Mouse (Mus musculus): ENCODE data around the gene Sbk2. TPM values are rescaled to one million over a fixed set of nuclear protein-coding genes. Genes with fewer than 3 reads are reported as not detected.

Gene Sbk2
- polyA plus RNA-seq, 1 experiment from 2014 or later, result not detected

DNA sequence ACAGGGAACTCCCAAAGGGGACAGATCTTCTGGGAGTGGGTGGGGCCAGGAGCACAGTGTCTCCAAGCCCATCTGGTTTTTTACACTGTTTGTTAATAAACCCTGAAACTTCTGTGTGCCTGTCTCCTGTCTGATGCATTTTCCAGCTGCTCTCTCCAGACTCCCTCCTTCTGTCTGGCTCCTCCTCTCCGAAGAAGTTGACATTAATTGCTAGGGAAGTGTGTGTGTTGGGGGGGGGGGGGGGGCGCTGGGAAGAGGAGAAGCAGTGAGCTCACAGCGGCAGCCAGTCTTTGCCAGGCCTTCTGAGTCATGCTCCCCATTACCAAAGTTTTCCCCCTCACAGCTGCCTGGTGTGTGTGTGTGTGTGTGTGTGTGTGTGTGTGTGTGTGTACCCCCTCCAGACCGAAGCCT, 39.3 kb downstream of the Sbk2 start:
- H3K9ac ChIP-seq (replicated peaks; ENCODE audit: low read depth, low read length), result no peak overlapping the region
- peaks cover 34% of the 10 kb centered on the region for H3K4me1 ChIP-seq (ENCODE audit: control insufficient read depth, insufficient read depth, low read length)
- no peaks in the 10 kb centered on the region for H3K27me3 ChIP-seq (ENCODE audit: control insufficient read depth, insufficient read depth, low read length)
- 14% methylated on average over 3 of the region's 4 CpGs for WGBS
- peaks cover 11% of the 10 kb centered on the region for H3K36me3 ChIP-seq (ENCODE audit: control insufficient read depth, insufficient read depth, low read length)
- peak overlapping the region; percentile 52 for H3K27ac ChIP-seq (ENCODE audit: low read depth, low read length)
- no peaks in the 10 kb centered on the region for H3K9me3 ChIP-seq (ENCODE audit: control insufficient read depth, low read length)
- no peak overlapping the region for H3K4me3 ChIP-seq (ENCODE audit: low read depth, low read length)
- ATAC-seq (ENCODE audit: low read depth), result no peak
- H3K4me2 ChIP-seq (ENCODE audit: low read depth, low read length), result peak overlapping the region; percentile 60; the same call in 1 of the 2 replicates

DNA sequence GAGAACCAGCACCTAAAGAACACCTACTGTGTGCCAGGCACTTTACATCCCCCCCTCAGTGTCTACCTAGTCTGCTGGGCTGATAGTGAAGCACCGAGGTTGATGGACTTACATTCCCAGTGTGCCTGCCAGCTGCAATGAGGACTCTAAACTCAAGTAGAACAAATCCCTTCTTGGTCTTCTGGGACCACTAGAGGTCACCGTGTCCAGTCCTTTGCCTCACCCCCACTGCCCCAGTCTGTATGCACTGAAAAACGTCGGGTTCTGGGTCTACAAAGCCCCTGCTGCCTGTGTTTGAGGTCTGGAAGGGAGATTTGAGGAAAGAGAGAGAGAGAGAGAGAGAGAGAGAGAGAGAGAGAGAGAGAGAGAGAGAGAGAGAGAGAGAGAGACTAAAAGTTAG, 39.7 kb downstream of the Sbk2 start:
- H3K9me3 ChIP-seq (ENCODE audit: control insufficient read depth, low read length), result no peaks in the 10 kb centered on the region
- H3K4me2 ChIP-seq (ENCODE audit: low read depth, low read length), result peak overlapping the region; percentile 60
- H3K27ac ChIP-seq (ENCODE audit: low read depth, low read length), result peak overlapping the region; percentile 98; the same call in 1 of the 2 replicates
- 6% methylated on average over 4 of the region's 4 CpGs for WGBS
- peaks cover 14% of the 10 kb centered on the region for H3K36me3 ChIP-seq (ENCODE audit: control insufficient read depth, insufficient read depth, low read length)
- H3K4me3 ChIP-seq (ENCODE audit: low read depth, low read length), result no peak overlapping the region; the same call in 1 of the 2 replicates
- H3K4me1 ChIP-seq (ENCODE audit: control insufficient read depth, insufficient read depth, low read length), result peaks cover 34% of the 10 kb centered on the region
- H3K9ac ChIP-seq (replicated peaks; ENCODE audit: low read depth, low read length), result peak overlapping the region; percentile 57; the same call in 1 of the 2 replicates
- no peak for ATAC-seq (ENCODE audit: low read depth)
- no peaks in the 10 kb centered on the region for H3K27me3 ChIP-seq (ENCODE audit: control insufficient read depth, insufficient read depth, low read length)

GRCm38 (mm10) chr7:4923586-4924364, 40.4 kb downstream of the Sbk2 start:
- peak overlapping the region; percentile 57 for H3K9ac ChIP-seq (replicated peaks; ENCODE audit: low read depth, low read length)
- peak overlapping the region; percentile 60 for H3K4me2 ChIP-seq (ENCODE audit: low read depth, low read length)
- H3K4me1 ChIP-seq (ENCODE audit: control insufficient read depth, insufficient read depth, low read length), result peaks cover 34% of the 10 kb centered on the region
- H3K27ac ChIP-seq (ENCODE audit: low read depth, low read length), result peak overlapping the region; percentile 98
- no peaks in the 10 kb centered on the region for H3K9me3 ChIP-seq (ENCODE audit: control insufficient read depth, low read length)
- peaks cover 20% of the 10 kb centered on the region for H3K36me3 ChIP-seq (ENCODE audit: control insufficient read depth, insufficient read depth, low read length)
- no peaks in the 10 kb centered on the region for H3K27me3 ChIP-seq (ENCODE audit: control insufficient read depth, insufficient read depth, low read length)
- peak overlapping the region; percentile 25 for H3K4me3 ChIP-seq (ENCODE audit: low read depth, low read length)
- peak; percentile 16 for ATAC-seq (ENCODE audit: low read depth)
- WGBS, result 2% methylated on average over 37 of the region's 37 CpGs

DNA sequence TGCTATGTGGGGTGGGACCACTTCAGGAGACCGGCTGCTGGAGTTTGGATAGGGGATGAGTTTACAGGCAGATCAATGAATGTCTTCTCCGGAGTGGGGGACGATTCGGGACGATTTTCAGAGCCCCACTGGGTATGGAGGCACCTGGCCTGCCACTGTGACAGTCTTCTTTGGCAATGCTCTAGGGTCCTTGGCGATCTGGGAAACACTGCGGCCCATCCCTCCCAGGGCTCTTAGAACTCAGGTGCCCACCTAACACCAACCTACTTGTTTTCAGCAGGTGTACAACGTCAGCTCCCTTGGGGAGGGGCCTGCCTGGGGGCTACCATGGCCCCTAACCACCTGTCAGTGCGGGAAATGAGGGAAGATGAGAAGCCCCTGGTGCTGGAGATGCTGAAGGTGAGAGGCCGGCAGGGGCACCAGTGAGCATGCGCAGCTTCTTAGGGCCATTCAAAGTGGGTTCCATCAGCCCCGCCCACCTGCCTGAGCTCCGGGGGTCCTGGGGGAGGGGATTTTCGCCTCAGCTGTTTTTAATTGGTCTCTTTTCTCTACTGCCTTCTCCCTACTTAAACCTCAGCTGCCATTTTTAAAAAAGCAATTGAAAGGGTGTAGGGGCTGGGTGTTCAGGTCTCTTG, 41.2 kb downstream of the Sbk2 start:
- peak overlapping the region; percentile 60 for H3K4me2 ChIP-seq (ENCODE audit: low read depth, low read length)
- under 1% methylated on average over 14 of the region's 14 CpGs for WGBS
- peak; percentile 62 for ATAC-seq (ENCODE audit: low read depth)
- H3K9ac ChIP-seq (replicated peaks; ENCODE audit: low read depth, low read length), result peak overlapping the region; percentile 57
- no peaks in the 10 kb centered on the region for H3K9me3 ChIP-seq (ENCODE audit: control insufficient read depth, low read length)
- H3K4me1 ChIP-seq (ENCODE audit: control insufficient read depth, insufficient read depth, low read length), result peaks cover 34% of the 10 kb centered on the region
- H3K36me3 ChIP-seq (ENCODE audit: control insufficient read depth, insufficient read depth, low read length), result peaks cover 21% of the 10 kb centered on the region
- H3K4me3 ChIP-seq (ENCODE audit: low read depth, low read length), result peak overlapping the region; percentile 25
- no peaks in the 10 kb centered on the region for H3K27me3 ChIP-seq (ENCODE audit: control insufficient read depth, insufficient read depth, low read length)
- H3K27ac ChIP-seq (ENCODE audit: low read depth, low read length), result peak overlapping the region; percentile 98

GRCm38 (mm10) chr7:4922508-4922907, 41.7 kb downstream of the Sbk2 start:
- Histone ChIP-seq H3K4me2 (ENCODE audit: low read depth, low read length) (peak overlapping the region; percentile 60), H3K4me1 (ENCODE audit: control insufficient read depth, insufficient read depth, low read length) (peaks cover 34% of the 10 kb centered on the region)
- ATAC-seq (ENCODE audit: low read depth), result peak; percentile 81

GRCm38 (mm10) chr7:4921824-4922482, 42.3 kb downstream of the Sbk2 start, which contains the start of gene Nat14:
Nat14 (plus strand) TSS chr7:4922028.
- H3K4me3 ChIP-seq (ENCODE audit: low read depth, low read length), result peak within 1 kb of the TSS; percentile 25
- peak within 1 kb of the TSS; percentile 98 for H3K27ac ChIP-seq (ENCODE audit: low read depth, low read length)
- peak within 1 kb of the TSS; percentile 60 for H3K4me2 ChIP-seq (ENCODE audit: low read depth, low read length)
- no peak for ATAC-seq (ENCODE audit: low read depth)
- H3K9me3 ChIP-seq (ENCODE audit: control insufficient read depth, low read length), result no peaks in the 10 kb centered on the region
- 30% methylated on average over 8 of the region's 8 CpGs for WGBS
- H3K9ac ChIP-seq (replicated peaks; ENCODE audit: low read depth, low read length), result peak within 1 kb of the TSS; percentile 32
- H3K36me3 ChIP-seq (ENCODE audit: control insufficient read depth, insufficient read depth, low read length), result peaks cover 21% of the 10 kb centered on the region
- peaks cover 36% of the 10 kb centered on the region for H3K4me1 ChIP-seq (ENCODE audit: control insufficient read depth, insufficient read depth, low read length)
- H3K27me3 ChIP-seq (ENCODE audit: control insufficient read depth, insufficient read depth, low read length), result no peaks in the 10 kb centered on the region

More at GRCm38 (mm10) chr7:4922508-4922907, 41.7 kb downstream of the Sbk2 start:
- H3K9me3 ChIP-seq (ENCODE audit: control insufficient read depth, low read length), result no peaks in the 10 kb centered on the region
- peak overlapping the region; percentile 98 for H3K27ac ChIP-seq (ENCODE audit: low read depth, low read length)
- H3K27me3 ChIP-seq (ENCODE audit: control insufficient read depth, insufficient read depth, low read length), result no peaks in the 10 kb centered on the region
- H3K4me3 ChIP-seq (ENCODE audit: low read depth, low read length), result peak overlapping the region; percentile 25
- peaks cover 21% of the 10 kb centered on the region for H3K36me3 ChIP-seq (ENCODE audit: control insufficient read depth, insufficient read depth, low read length)
- WGBS, result under 1% methylated on average over 14 of the region's 14 CpGs
- H3K9ac ChIP-seq (replicated peaks; ENCODE audit: low read depth, low read length), result peak overlapping the region; percentile 32

DNA sequence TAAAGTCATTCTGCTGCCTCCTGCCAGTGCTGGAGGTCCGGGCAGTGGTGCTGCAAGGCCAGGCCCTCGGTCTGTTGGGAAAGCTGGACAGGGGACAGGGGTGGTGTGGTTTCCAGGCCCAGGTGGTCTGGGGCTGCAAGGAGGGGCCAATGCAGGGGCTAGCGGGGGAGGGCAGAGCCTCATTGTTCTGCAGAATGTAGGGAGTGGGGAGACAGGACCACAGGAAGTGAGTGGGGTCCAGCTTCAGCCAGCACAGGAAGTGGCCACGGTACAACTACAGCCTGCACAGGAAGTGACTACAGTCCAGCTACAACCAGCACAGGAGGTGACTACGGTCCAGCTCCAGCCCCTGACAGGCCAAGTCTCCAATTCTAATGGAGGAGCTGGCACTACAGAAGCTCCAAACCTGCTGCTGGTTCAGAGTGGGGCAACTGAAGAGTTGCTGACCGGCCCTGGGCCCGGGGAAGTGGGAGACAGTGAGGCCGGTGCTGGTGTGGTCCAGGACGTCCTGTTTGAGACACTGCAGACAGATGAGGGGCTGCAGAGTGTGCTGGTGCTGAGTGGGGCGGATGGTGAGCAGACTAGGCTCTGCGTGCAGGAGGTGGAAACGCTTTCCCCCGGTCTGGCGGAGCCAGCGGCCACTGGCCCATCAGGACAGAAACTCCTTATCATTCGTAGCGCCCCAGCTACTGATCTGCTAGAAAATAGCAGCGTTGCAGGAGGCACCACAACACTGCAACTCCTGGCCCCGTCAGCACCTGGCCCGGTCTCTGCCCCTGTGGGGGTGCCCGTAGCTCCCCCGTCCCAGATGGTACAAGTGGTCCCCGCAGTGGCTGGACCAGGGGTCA, 43.0 kb downstream of the Sbk2 start:
- WGBS, result 58% methylated on average over 22 of the region's 23 CpGs
- H3K4me3 ChIP-seq (ENCODE audit: low read depth, low read length), result no peak overlapping the region
- H3K27me3 ChIP-seq (ENCODE audit: control insufficient read depth, insufficient read depth, low read length), result no peaks in the 10 kb centered on the region
- no peak overlapping the region for H3K9ac ChIP-seq (replicated peaks; ENCODE audit: low read depth, low read length)
- H3K36me3 ChIP-seq (ENCODE audit: control insufficient read depth, insufficient read depth, low read length), result peaks cover 21% of the 10 kb centered on the region
- H3K4me2 ChIP-seq (ENCODE audit: low read depth, low read length), result peak overlapping the region; percentile 60; the same call in 1 of the 2 replicates
- ATAC-seq (ENCODE audit: low read depth), result no peak
- H3K27ac ChIP-seq (ENCODE audit: low read depth, low read length), result peak overlapping the region; percentile 98
- peaks cover 44% of the 10 kb centered on the region for H3K4me1 ChIP-seq (ENCODE audit: control insufficient read depth, insufficient read depth, low read length)
- no peaks in the 10 kb centered on the region for H3K9me3 ChIP-seq (ENCODE audit: control insufficient read depth, low read length)

DNA sequence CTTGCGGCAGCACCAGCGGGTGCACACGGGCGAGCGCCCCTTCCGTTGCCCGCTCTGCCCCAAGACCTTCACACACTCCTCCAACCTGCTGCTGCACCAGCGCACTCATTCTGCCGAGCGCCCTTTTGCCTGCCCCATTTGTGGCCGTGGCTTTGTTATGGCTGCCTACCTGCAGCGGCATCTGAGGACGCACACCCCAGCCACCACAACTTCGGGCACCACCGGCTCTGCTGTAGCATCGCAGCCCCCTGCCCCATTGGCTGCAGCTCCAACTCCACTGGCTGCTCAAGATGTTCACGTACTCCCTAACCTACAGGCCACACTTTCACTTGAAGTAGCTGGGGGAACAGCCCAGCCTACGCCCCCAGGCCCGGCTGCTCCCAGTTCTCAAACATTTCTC, 43.7 kb downstream of the Sbk2 start:
- 88% methylated on average over 19 of the region's 19 CpGs for WGBS
- Histone ChIP-seq H3K36me3 (ENCODE audit: control insufficient read depth, insufficient read depth, low read length) (peaks cover 21% of the 10 kb centered on the region), H3K4me3 (ENCODE audit: low read depth, low read length) (no peak overlapping the region), H3K27ac (ENCODE audit: low read depth, low read length) (no peak overlapping the region; the same call in 1 of the 2 replicates), H3K9me3 (ENCODE audit: control insufficient read depth, low read length) (no peaks in the 10 kb centered on the region), H3K9ac (replicated peaks; ENCODE audit: low read depth, low read length) (no peak overlapping the region), H3K4me2 (ENCODE audit: low read depth, low read length) (no peak overlapping the region), H3K27me3 (ENCODE audit: control insufficient read depth, insufficient read depth, low read length) (no peaks in the 10 kb centered on the region), H3K4me1 (ENCODE audit: control insufficient read depth, insufficient read depth, low read length) (peaks cover 38% of the 10 kb centered on the region)
- ATAC-seq (ENCODE audit: low read depth), result no peak
